Mouse (Mus musculus) lung, embryonic 15.5 days (tissue): ENCODE results near the gene Gm17622. TPM values are rescaled to one million over a fixed set of nuclear protein-coding genes. Genes with fewer than 3 reads are reported as not detected.

Experiments
- ATAC-seq: fragments of 200-750 bp; cut with Nextera tagmentation; 2 replicates; pipeline ENCODE4 v1.8.0; 2017; ENCODE audit warnings: moderate number of reproducible peaks, borderline replicate concordance; ENCODE audit not compliant: low FRiP score, low TSS enrichment; ENCODE audit errors: extremely low read depth
- H3K27ac ChIP-seq: fragments of 300-500 bp; sonication (generic); 2 replicates; pipeline ENCODE4 v1.5.1; 2015; ENCODE audit warnings: moderate library complexity, mild to moderate bottlenecking, inconsistent platforms
- H3K27me3 ChIP-seq: fragments of 300-500 bp; sonication (generic); 2 replicates; pipeline ENCODE4 v1.6.1; 2015; ENCODE audit warnings: inconsistent platforms
- H3K36me3 ChIP-seq: fragments of 300-500 bp; sonication (generic); 2 replicates; pipeline ENCODE4 v1.6.1; 2015; ENCODE audit warnings: inconsistent platforms
- H3K4me1 ChIP-seq: fragments of 300-500 bp; sonication (generic); 2 replicates; pipeline ENCODE4 v1.6.1; 2015; ENCODE audit warnings: inconsistent platforms
- H3K4me2 ChIP-seq: fragments of 300-500 bp; sonication (generic); 2 replicates; pipeline ENCODE4 v1.6.1; 2015; ENCODE audit warnings: inconsistent platforms, mild to moderate bottlenecking, moderate library complexity
- H3K4me3 ChIP-seq: fragments of 300-500 bp; sonication (generic); 2 replicates; pipeline ENCODE4 v1.5.1; 2015; ENCODE audit warnings: mild to moderate bottlenecking, inconsistent platforms
- H3K9ac ChIP-seq: fragments of 300-500 bp; sonication (generic); 2 replicates; pipeline ENCODE4 v1.6.1; 2015; ENCODE audit warnings: inconsistent platforms
- H3K9me3 ChIP-seq: fragments of 300-500 bp; sonication (generic); 2 replicates; pipeline ENCODE4 v1.6.1; 2016; ENCODE audit warnings: inconsistent platforms
- WGBS: fragments of 180-500 bp; shearing (Covaris S2); methylation state at CpG from one replicate; pipeline ENCODE4 v1.1.7; 2015; 5-methylcytosine and 5-hydroxymethylcytosine counted together
- polyA plus RNA-seq: library from polyadenylated mRNA; unstranded; fragments of >200 nt; fragmentation: Nextera tagmentation; extraction: Ambion mirVana; gene quantifications from 2 replicates; pipeline ENCODE4 v1.2.1, GENCODE M21; 2015

Gm17622 gene
- polyA plus RNA-seq, 1 experiment from 2014 or later, result not detected

- Histone ChIP-seq H3K4me3 (no peak overlapping the region), H3K36me3 (no peaks in the 10 kb centered on the region), H3K27ac (peak overlapping the region; percentile 36; the same call in 1 of the 2 replicates), H3K4me2 (no peak overlapping the region), H3K9me3 (no peaks in the 10 kb centered on the region), H3K27me3 (no peaks in the 10 kb centered on the region), H3K9ac (no peak overlapping the region), H3K4me1 (no peaks in the 10 kb centered on the region)
- 36% methylated on average over 6 of the region's 6 CpGs for WGBS
- no peak for ATAC-seq
Observed at GRCm38 (mm10) chr13:96470556-96470955, 20.0 kb upstream of the Gm17622 start.

- 80% methylated on average over 14 of the region's 14 CpGs for WGBS
- ATAC-seq, result peak; percentile 31; the same call in 1 of the 2 replicates
- Histone ChIP-seq H3K36me3 (no peaks in the 10 kb centered on the region), H3K4me2 (no peak within 1 kb of the TSS), H3K27ac (peak within 1 kb of the TSS; percentile 36), H3K4me1 (no peaks in the 10 kb centered on the region), H3K9ac (no peak within 1 kb of the TSS), H3K9me3 (no peaks in the 10 kb centered on the region), H3K27me3 (no peaks in the 10 kb centered on the region), H3K4me3 (no peak within 1 kb of the TSS)
Observed at GRCm38 (mm10) chr13:96470957-96471356, 19.6 kb upstream of the Gm17622 start, which contains the start of gene Ankdd1b. Ankdd1b (minus strand) TSS chr13:96471198.

- no peaks in the 10 kb centered on the region for H3K27me3 ChIP-seq
- 79% methylated on average over 4 of the region's 4 CpGs for WGBS
- H3K4me3 ChIP-seq, result no peak overlapping the region
- ATAC-seq, result no peak
- H3K36me3 ChIP-seq, result no peaks in the 10 kb centered on the region
- no peak overlapping the region for H3K4me2 ChIP-seq
- H3K9ac ChIP-seq, result no peak overlapping the region
- H3K4me1 ChIP-seq, result no peaks in the 10 kb centered on the region
- H3K27ac ChIP-seq, result no peak overlapping the region
- H3K9me3 ChIP-seq, result no peaks in the 10 kb centered on the region
Observed at GRCm38 (mm10) chr13:96477226-96477625, 13.3 kb upstream of the Gm17622 start.

GRCm38 (mm10) chr13:96478991-96479390 is 11.5 kb upstream of the Gm17622 start:
- WGBS, result 93% methylated on average over 1 of the region's 1 CpGs
- no peak for ATAC-seq
- H3K4me2 ChIP-seq, result no peak overlapping the region

GRCm38 (mm10) chr13:96487230-96487629 is 3.3 kb upstream of the Gm17622 start:
- Histone ChIP-seq H3K9me3 (no peaks in the 10 kb centered on the region), H3K27ac (no peak overlapping the region), H3K4me1 (no peaks in the 10 kb centered on the region), H3K4me3 (no peak overlapping the region), H3K4me2 (no peak overlapping the region), H3K27me3 (no peaks in the 10 kb centered on the region), H3K36me3 (peaks cover 20% of the 10 kb centered on the region), H3K9ac (no peak overlapping the region)
- 81% methylated on average over 6 of the region's 6 CpGs for WGBS
- no peak for ATAC-seq

More at GRCm38 (mm10) chr13:96478991-96479390, 11.5 kb upstream of the Gm17622 start:
- Histone ChIP-seq H3K4me3 (no peak overlapping the region), H3K9me3 (no peaks in the 10 kb centered on the region), H3K27me3 (no peaks in the 10 kb centered on the region), H3K4me1 (no peaks in the 10 kb centered on the region), H3K27ac (no peak overlapping the region), H3K9ac (no peak overlapping the region), H3K36me3 (0 out of 2 replicates have a peak, but pooled peaks cover 5% of the 10 kb centered on the region)

GRCm38 (mm10) chr13:96487968-96488367 is 2.6 kb upstream of the Gm17622 start:
- no peaks in the 10 kb centered on the region for H3K27me3 ChIP-seq
- peaks cover 20% of the 10 kb centered on the region for H3K36me3 ChIP-seq
- ATAC-seq, result no peak
- WGBS, result 92% methylated on average over 6 of the region's 6 CpGs
- no peaks in the 10 kb centered on the region for H3K4me1 ChIP-seq
- H3K4me3 ChIP-seq, result no peak overlapping the region
- no peak overlapping the region for H3K9ac ChIP-seq
- H3K9me3 ChIP-seq, result no peaks in the 10 kb centered on the region
- no peak overlapping the region for H3K4me2 ChIP-seq
- H3K27ac ChIP-seq, result no peak overlapping the region

GRCm38 (mm10) chr13:96496630-96497029 is 6.1 kb downstream of the Gm17622 start:
- no peak for ATAC-seq
- no peak overlapping the region for H3K9ac ChIP-seq
- H3K27ac ChIP-seq, result no peak overlapping the region
- H3K4me1 ChIP-seq, result no peaks in the 10 kb centered on the region
- 76% methylated on average over 8 of the region's 8 CpGs for WGBS
- no peaks in the 10 kb centered on the region for H3K27me3 ChIP-seq
- H3K4me3 ChIP-seq, result no peak overlapping the region
- no peaks in the 10 kb centered on the region for H3K36me3 ChIP-seq
- no peaks in the 10 kb centered on the region for H3K9me3 ChIP-seq
- H3K4me2 ChIP-seq, result no peak overlapping the region

- Histone ChIP-seq H3K27ac (no peak overlapping the region), H3K4me1 (no peaks in the 10 kb centered on the region), H3K9ac (no peak overlapping the region), H3K36me3 (no peaks in the 10 kb centered on the region), H3K4me3 (no peak overlapping the region), H3K27me3 (no peaks in the 10 kb centered on the region), H3K4me2 (no peak overlapping the region), H3K9me3 (no peaks in the 10 kb centered on the region)
- WGBS, result 87% methylated on average over 2 of the region's 2 CpGs
- ATAC-seq, result no peak
Observed at GRCm38 (mm10) chr13:96499891-96500290, 9.4 kb downstream of the Gm17622 start.

- Histone ChIP-seq H3K4me2 (no peak overlapping the region), H3K27me3 (0 out of 2 replicates have a peak, but pooled peaks cover 3% of the 10 kb centered on the region), H3K36me3 (no peaks in the 10 kb centered on the region), H3K4me3 (no peak overlapping the region), H3K9ac (no peak overlapping the region), H3K4me1 (peaks cover 6% of the 10 kb centered on the region; the same call in 1 of the 2 replicates), H3K9me3 (no peaks in the 10 kb centered on the region), H3K27ac (no peak overlapping the region)
- no peak for ATAC-seq
- 43% methylated on average over 4 of the region's 4 CpGs for WGBS
Observed at GRCm38 (mm10) chr13:96505661-96506060, 15.1 kb downstream of the Gm17622 start.

GRCm38 (mm10) chr13:96506313-96506712 is 15.8 kb downstream of the Gm17622 start:
- no peak overlapping the region for H3K4me3 ChIP-seq
- 0 out of 2 replicates have a peak, but pooled peaks cover 3% of the 10 kb centered on the region for H3K27me3 ChIP-seq
- H3K27ac ChIP-seq, result no peak overlapping the region
- H3K4me1 ChIP-seq, result peaks cover 8% of the 10 kb centered on the region
- H3K4me2 ChIP-seq, result no peak overlapping the region
- H3K9me3 ChIP-seq, result no peaks in the 10 kb centered on the region
- no peak overlapping the region for H3K9ac ChIP-seq
- no peaks in the 10 kb centered on the region for H3K36me3 ChIP-seq
- 66% methylated on average over 6 of the region's 6 CpGs for WGBS
- no peak for ATAC-seq

- Histone ChIP-seq H3K9me3 (no peaks in the 10 kb centered on the region), H3K27ac (no peak overlapping the region), H3K4me2 (no peak overlapping the region), H3K9ac (no peak overlapping the region), H3K4me3 (no peak overlapping the region), H3K4me1 (peaks cover 18% of the 10 kb centered on the region), H3K36me3 (no peaks in the 10 kb centered on the region), H3K27me3 (0 out of 2 replicates have a peak, but pooled peaks cover 3% of the 10 kb centered on the region)
- ATAC-seq, result peak; percentile 35; the same call in 1 of the 2 replicates
- 62% methylated on average over 4 of the region's 4 CpGs for WGBS
Observed at GRCm38 (mm10) chr13:96507541-96507940, 17.0 kb downstream of the Gm17622 start.

GRCm38 (mm10) chr13:96510635-96511034 is 20.1 kb downstream of the Gm17622 start:
- WGBS, result 79% methylated on average over 13 of the region's 13 CpGs
- no peak overlapping the region for H3K9ac ChIP-seq
- 0 out of 2 replicates have a peak, but pooled peaks cover 3% of the 10 kb centered on the region for H3K27me3 ChIP-seq
- no peak for ATAC-seq
- H3K27ac ChIP-seq, result no peak overlapping the region
- H3K36me3 ChIP-seq, result no peaks in the 10 kb centered on the region
- no peak overlapping the region for H3K4me2 ChIP-seq
- no peaks in the 10 kb centered on the region for H3K9me3 ChIP-seq
- H3K4me3 ChIP-seq, result no peak overlapping the region
- peaks cover 25% of the 10 kb centered on the region for H3K4me1 ChIP-seq

- no peaks in the 10 kb centered on the region for H3K36me3 ChIP-seq
- H3K9me3 ChIP-seq, result no peaks in the 10 kb centered on the region
- H3K27me3 ChIP-seq, result 0 out of 2 replicates have a peak, but pooled peaks cover 3% of the 10 kb centered on the region
- WGBS, result 59% methylated on average over 1 of the region's 1 CpGs
- H3K4me3 ChIP-seq, result no peak overlapping the region
- no peak for ATAC-seq
- peaks cover 25% of the 10 kb centered on the region for H3K4me1 ChIP-seq
- H3K4me2 ChIP-seq, result no peak overlapping the region
- H3K27ac ChIP-seq, result no peak overlapping the region
- H3K9ac ChIP-seq, result no peak overlapping the region
Observed at GRCm38 (mm10) chr13:96511262-96511661, 20.7 kb downstream of the Gm17622 start.
